Mouse (Mus musculus) bone marrow, adult 2 months (tissue): ENCODE data around the gene Rrm2.

Source experiments
- CTCF ChIP-seq: fragments of 200-500 bp; IDR thresholded peaks from 2 replicates; pipeline ENCODE4 v1.5.1; 2011; ENCODE audit warnings: low read length, control low read depth; ENCODE audit not compliant: control insufficient read depth, insufficient read depth
- POLR2A ChIP-seq: fragments of 200-500 bp; IDR thresholded peaks from 2 replicates; pipeline ENCODE4 v1.6.1; 2011; ENCODE audit warnings: low read depth, mild to moderate bottlenecking, control low read depth, low read length, borderline replicate concordance; ENCODE audit not compliant: control insufficient read depth

- TF ChIP-seq CTCF (no peak), POLR2A (peak; percentile 80; the same call in 1 of the 2 replicates)
Observed at GRCm38 (mm10) chr12:24706764-24707479, 1.1 kb upstream of the Rrm2 start.
